Mouse (Mus musculus) midbrain, embryonic 12.5 days (tissue): ENCODE data around the gene Ccnjl. TPM values are rescaled to one million over a fixed set of nuclear protein-coding genes. Genes with fewer than 3 reads are reported as not detected.

Source experiments
- ATAC-seq: fragments of 200-750 bp; cut with Nextera tagmentation; 2 replicates; pipeline ENCODE4 v1.8.0; 2017; ENCODE audit warnings: low read depth, moderate TSS enrichment, moderate library complexity; ENCODE audit not compliant: low FRiP score
- H3K27ac ChIP-seq: fragments of 300-500 bp; sonication (generic); replicated peaks from 2 replicates; pipeline ENCODE4 v1.5.1; 2016; ENCODE audit warnings: mild to moderate bottlenecking
- H3K27me3 ChIP-seq: fragments of 300-500 bp; sonication (generic); 2 replicates; pipeline ENCODE4 v1.6.1; 2016; ENCODE audit warnings: mild to moderate bottlenecking
- H3K36me3 ChIP-seq: fragments of 300-500 bp; sonication (generic); 2 replicates; pipeline ENCODE4 v1.6.1; 2016
- H3K4me1 ChIP-seq: fragments of 300-500 bp; sonication (generic); 2 replicates; pipeline ENCODE4 v1.6.1; 2016
- H3K4me2 ChIP-seq: fragments of 300-500 bp; sonication (generic); replicated peaks from 2 replicates; pipeline ENCODE4 v1.6.1; 2016; ENCODE audit warnings: mild to moderate bottlenecking, moderate library complexity
- H3K4me3 ChIP-seq: fragments of 300-500 bp; sonication (generic); 2 replicates; pipeline ENCODE4 v1.5.1; 2016; ENCODE audit warnings: mild to moderate bottlenecking
- H3K9ac ChIP-seq: fragments of 300-500 bp; sonication (generic); replicated peaks from 2 replicates; pipeline ENCODE4 v1.6.1; 2016; ENCODE audit warnings: mild to moderate bottlenecking, moderate library complexity
- H3K9me3 ChIP-seq: fragments of 300-500 bp; sonication (generic); 2 replicates; pipeline ENCODE4 v1.6.1; 2016; ENCODE audit warnings: mild to moderate bottlenecking
- WGBS: fragments of 180-500 bp; shearing (Covaris S2); methylation state at CpG from one replicate; pipeline ENCODE4 v1.1.7; 2016; 5-methylcytosine and 5-hydroxymethylcytosine counted together
- polyA plus RNA-seq: library from polyadenylated mRNA; unstranded; fragments of >200 nt; fragmentation: Nextera tagmentation; extraction: Ambion mirVana; gene quantifications from 2 replicates; pipeline ENCODE4 v1.2.1, GENCODE M21; 2016

Ccnjl gene
- polyA plus RNA-seq = 32.4 and 32.6 TPM in 2 replicates

GRCm38 (mm10) chr11:43528683-43529499 is at the start of gene Ccnjl:
TSS of gene Ccnjl (plus strand) at chr11:43528784.
- Histone ChIP-seq H3K4me3 (peak within 1 kb of the TSS; percentile 81), H3K27ac (peak within 1 kb of the TSS; percentile 88), H3K36me3 (peaks cover 13% of the 10 kb centered on the region), H3K4me2 (peak within 1 kb of the TSS; percentile 74), H3K4me1 (peaks cover 28% of the 10 kb centered on the region), H3K9ac (peak within 1 kb of the TSS; percentile 90), H3K27me3 (0 out of 2 replicates have a peak, but pooled peaks cover 3% of the 10 kb centered on the region), H3K9me3 (no peaks in the 10 kb centered on the region)
- under 1% methylated on average over 79 of the region's 79 CpGs for WGBS
- ATAC-seq = peak; percentile 90

DNA sequence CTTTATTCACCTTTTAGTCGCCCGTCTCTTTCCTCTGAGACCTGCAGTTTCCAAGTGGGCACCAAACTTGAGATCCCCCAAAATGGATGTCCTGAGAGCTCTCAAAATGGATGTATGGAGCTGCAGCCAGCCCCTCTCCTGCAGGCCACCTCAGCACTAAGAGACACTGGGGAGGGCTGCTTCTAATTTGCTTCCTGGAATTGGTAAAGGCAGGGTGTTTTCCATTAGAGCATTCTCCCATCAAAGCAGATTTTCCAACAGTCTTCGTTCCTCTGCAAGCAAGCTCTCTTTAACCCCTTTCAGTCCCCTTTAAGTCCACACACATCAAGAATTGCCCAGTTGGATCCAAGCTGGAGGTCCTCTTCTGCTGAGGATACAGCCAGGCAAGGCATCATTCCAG is 49.2 kb upstream of the Ccnjl start:
- Histone ChIP-seq H3K4me1 (peaks cover 6% of the 10 kb centered on the region), H3K27me3 (peaks cover 6% of the 10 kb centered on the region; the same call in 1 of the 2 replicates), H3K4me3 (no peak overlapping the region), H3K9ac (no peak overlapping the region), H3K36me3 (no peaks in the 10 kb centered on the region), H3K9me3 (no peaks in the 10 kb centered on the region), H3K4me2 (no peak overlapping the region), H3K27ac (no peak overlapping the region)
- ATAC-seq = no peak
- WGBS = 84% methylated on average over 3 of the region's 3 CpGs

DNA sequence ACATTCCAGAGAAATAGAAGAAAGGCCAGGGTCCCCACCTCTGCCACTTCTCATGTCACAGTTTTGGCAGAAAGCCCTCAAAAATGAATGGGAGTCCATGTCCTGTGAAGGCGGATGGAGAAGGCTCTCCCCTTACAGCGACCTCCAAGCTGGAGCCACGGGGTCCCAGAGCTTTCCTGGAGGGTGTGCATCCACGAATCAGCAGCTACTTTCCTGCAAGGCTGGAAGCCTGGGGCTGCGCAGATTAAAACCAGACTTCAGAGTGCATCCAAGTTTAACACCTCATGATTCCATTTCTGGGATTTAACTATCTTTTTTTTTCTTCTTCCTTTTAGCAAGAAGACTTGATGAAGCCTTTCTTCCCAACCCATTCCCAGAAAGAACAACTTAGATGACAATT is 48.0 kb upstream of the Ccnjl start:
- Histone ChIP-seq H3K9ac (no peak overlapping the region), H3K4me3 (no peak overlapping the region), H3K4me2 (no peak overlapping the region), H3K9me3 (no peaks in the 10 kb centered on the region), H3K27ac (no peak overlapping the region), H3K36me3 (no peaks in the 10 kb centered on the region), H3K27me3 (peaks cover 7% of the 10 kb centered on the region), H3K4me1 (peaks cover 9% of the 10 kb centered on the region; the same call in 1 of the 2 replicates)
- 53% methylated on average over 5 of the region's 5 CpGs for WGBS
- no peak for ATAC-seq

- Histone ChIP-seq H3K27me3 (peaks cover 6% of the 10 kb centered on the region), H3K9me3 (no peaks in the 10 kb centered on the region), H3K4me2 (no peak overlapping the region), H3K4me3 (no peak overlapping the region), H3K27ac (no peak overlapping the region), H3K9ac (no peak overlapping the region), H3K4me1 (peaks cover 9% of the 10 kb centered on the region; the same call in 1 of the 2 replicates), H3K36me3 (no peaks in the 10 kb centered on the region)
- WGBS = 70% methylated on average over 3 of the region's 3 CpGs
- ATAC-seq = no peak
Measured at GRCm38 (mm10) chr11:43481672-43482522, 46.7 kb upstream of the Ccnjl start.

- Histone ChIP-seq H3K4me2 (no peak overlapping the region), H3K36me3 (no peaks in the 10 kb centered on the region), H3K27ac (no peak overlapping the region), H3K27me3 (peaks cover 4% of the 10 kb centered on the region; the same call in 1 of the 2 replicates), H3K9ac (no peak overlapping the region), H3K9me3 (no peaks in the 10 kb centered on the region), H3K4me3 (no peak overlapping the region), H3K4me1 (peaks cover 9% of the 10 kb centered on the region; the same call in 1 of the 2 replicates)
- ATAC-seq = no peak
- 60% methylated on average over 6 of the region's 6 CpGs for WGBS
Measured at GRCm38 (mm10) chr11:43483122-43483792, 45.3 kb upstream of the Ccnjl start.

DNA sequence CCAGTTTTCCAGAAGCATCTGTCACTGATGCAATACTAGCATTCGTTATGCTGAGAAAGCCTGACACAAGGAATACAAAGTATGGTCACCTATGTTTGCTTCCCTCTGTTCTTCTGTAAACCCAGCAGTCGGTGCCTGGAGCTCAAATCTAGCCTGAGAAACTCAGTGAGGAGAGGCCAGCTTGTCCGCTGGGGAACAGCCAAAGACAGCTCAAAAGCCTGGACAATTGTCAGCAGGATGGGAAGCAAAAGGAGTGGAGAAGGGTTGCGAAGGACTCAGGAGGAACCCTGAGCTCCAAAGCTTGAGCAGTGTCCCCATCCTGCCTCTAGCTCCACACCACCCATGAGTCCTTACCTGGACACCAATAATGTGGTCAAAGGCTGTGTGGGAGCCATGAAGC is 44.5 kb upstream of the Ccnjl start:
- H3K9me3 ChIP-seq = no peaks in the 10 kb centered on the region
- peaks cover 4% of the 10 kb centered on the region; the same call in 1 of the 2 replicates for H3K27me3 ChIP-seq
- no peak overlapping the region for H3K27ac ChIP-seq
- H3K4me3 ChIP-seq = no peak overlapping the region
- WGBS = 88% methylated on average over 4 of the region's 4 CpGs
- no peak overlapping the region for H3K4me2 ChIP-seq
- peaks cover 9% of the 10 kb centered on the region; the same call in 1 of the 2 replicates for H3K4me1 ChIP-seq
- no peaks in the 10 kb centered on the region for H3K36me3 ChIP-seq
- 0 out of 2 replicates have a peak, but pooled peaks have one; percentile 16 for ATAC-seq
- no peak overlapping the region for H3K9ac ChIP-seq

DNA sequence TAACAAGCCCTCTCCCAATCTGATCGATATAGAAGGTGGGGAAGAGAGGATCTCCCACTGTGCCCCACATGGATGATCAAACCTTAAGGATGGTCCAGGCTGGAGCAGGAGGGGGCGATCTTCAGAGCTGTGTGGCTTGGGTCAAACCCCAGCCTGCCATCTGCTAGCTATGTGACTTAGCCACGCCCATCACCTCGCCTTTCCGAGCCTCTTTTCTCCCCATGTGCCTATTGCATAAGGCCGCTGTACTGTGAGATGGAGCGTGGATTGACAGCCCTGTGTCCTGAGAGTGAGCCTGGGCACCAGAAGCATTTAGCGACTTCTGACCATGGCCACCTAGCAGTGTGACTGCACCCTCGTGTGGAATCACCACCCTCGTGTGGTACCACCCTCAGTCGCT is 43.9 kb upstream of the Ccnjl start:
- Histone ChIP-seq H3K27ac (no peak overlapping the region), H3K27me3 (peaks cover 4% of the 10 kb centered on the region; the same call in 1 of the 2 replicates)
- 45% methylated on average over 11 of the region's 11 CpGs for WGBS

DNA sequence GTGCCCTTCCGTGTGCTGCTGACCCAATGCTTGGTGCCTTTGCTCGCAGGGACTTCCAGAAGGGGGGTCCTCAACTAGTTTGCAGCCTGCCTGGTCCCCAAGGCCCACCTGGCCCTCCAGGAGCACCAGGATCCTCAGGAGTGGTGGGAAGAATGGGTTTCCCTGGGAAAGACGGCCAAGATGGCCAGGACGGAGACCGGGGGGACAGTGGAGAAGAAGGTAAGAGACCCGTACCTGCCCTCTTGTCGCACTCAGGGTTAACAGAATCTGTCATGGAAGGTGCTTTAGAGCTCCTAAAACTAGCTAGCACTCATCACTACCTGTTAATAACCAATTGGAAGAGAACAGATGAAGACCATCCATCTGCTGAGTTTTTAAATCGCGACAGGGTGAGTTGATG is 42.7 kb upstream of the Ccnjl start:
- ATAC-seq = no peak
- Histone ChIP-seq H3K9ac (no peak overlapping the region), H3K4me3 (no peak overlapping the region), H3K4me2 (no peak overlapping the region), H3K27me3 (peaks cover 4% of the 10 kb centered on the region; the same call in 1 of the 2 replicates), H3K27ac (no peak overlapping the region), H3K36me3 (no peaks in the 10 kb centered on the region), H3K9me3 (no peaks in the 10 kb centered on the region), H3K4me1 (peaks cover 9% of the 10 kb centered on the region; the same call in 1 of the 2 replicates)
- WGBS = 94% methylated on average over 9 of the region's 9 CpGs

More for the DNA sequence above, 43.9 kb upstream of the Ccnjl start:
- H3K9me3 ChIP-seq = no peaks in the 10 kb centered on the region
- H3K36me3 ChIP-seq = no peaks in the 10 kb centered on the region
- peaks cover 9% of the 10 kb centered on the region; the same call in 1 of the 2 replicates for H3K4me1 ChIP-seq
- H3K4me3 ChIP-seq = no peak overlapping the region
- ATAC-seq = peak; percentile 71
- H3K4me2 ChIP-seq = no peak overlapping the region
- H3K9ac ChIP-seq = no peak overlapping the region

GRCm38 (mm10) chr11:43492663-43493062 is 35.9 kb upstream of the Ccnjl start:
- peak; percentile 34; the same call in 1 of the 2 replicates for ATAC-seq
- H3K27ac ChIP-seq = no peak overlapping the region
- H3K4me2 ChIP-seq = no peak overlapping the region
- no peaks in the 10 kb centered on the region for H3K36me3 ChIP-seq
- H3K9ac ChIP-seq = no peak overlapping the region
- 23% methylated on average over 7 of the region's 7 CpGs for WGBS
- H3K4me3 ChIP-seq = no peak overlapping the region
- H3K9me3 ChIP-seq = no peaks in the 10 kb centered on the region
- H3K27me3 ChIP-seq = 0 out of 2 replicates have a peak, but pooled peaks cover 2% of the 10 kb centered on the region
- peaks cover 7% of the 10 kb centered on the region; the same call in 1 of the 2 replicates for H3K4me1 ChIP-seq

DNA sequence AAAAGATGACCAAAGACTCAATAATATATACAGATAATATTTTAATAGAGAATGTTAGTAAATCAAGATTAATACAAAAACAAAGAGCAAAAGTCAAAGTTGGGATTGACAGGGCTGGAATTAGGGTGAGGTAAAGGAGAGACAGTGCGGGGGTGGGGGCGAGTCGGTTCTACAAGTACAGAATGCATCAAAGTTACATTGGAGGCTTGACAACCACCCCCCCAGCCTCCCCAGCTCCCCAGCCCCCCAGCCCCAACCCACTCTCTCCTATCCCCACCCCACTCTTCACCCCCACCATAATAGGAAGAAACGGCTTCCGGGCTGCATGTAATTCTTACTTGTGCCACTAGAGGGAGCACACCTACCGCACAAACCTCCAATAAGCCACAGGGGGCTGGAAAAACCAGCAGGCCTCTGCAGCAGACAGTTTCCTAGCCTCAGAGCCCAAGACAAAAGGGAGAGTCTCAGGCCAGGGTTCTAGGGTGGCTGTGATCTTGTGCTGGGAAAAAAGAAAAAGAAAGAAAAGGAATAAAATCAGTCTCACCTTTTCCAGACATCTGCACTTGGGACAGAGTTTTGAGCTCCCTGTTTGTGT is 34.7 kb upstream of the Ccnjl start:
- no peak overlapping the region for H3K4me2 ChIP-seq
- H3K36me3 ChIP-seq = no peaks in the 10 kb centered on the region
- peaks cover 7% of the 10 kb centered on the region; the same call in 1 of the 2 replicates for H3K4me1 ChIP-seq
- H3K27me3 ChIP-seq = 0 out of 2 replicates have a peak, but pooled peaks cover 2% of the 10 kb centered on the region
- 18% methylated on average over 6 of the region's 6 CpGs for WGBS
- H3K9me3 ChIP-seq = peaks cover 8% of the 10 kb centered on the region; the same call in 1 of the 2 replicates
- no peak overlapping the region for H3K4me3 ChIP-seq
- no peak overlapping the region for H3K27ac ChIP-seq
- peak; percentile 81; the same call in 1 of the 2 replicates for ATAC-seq
- no peak overlapping the region for H3K9ac ChIP-seq

DNA sequence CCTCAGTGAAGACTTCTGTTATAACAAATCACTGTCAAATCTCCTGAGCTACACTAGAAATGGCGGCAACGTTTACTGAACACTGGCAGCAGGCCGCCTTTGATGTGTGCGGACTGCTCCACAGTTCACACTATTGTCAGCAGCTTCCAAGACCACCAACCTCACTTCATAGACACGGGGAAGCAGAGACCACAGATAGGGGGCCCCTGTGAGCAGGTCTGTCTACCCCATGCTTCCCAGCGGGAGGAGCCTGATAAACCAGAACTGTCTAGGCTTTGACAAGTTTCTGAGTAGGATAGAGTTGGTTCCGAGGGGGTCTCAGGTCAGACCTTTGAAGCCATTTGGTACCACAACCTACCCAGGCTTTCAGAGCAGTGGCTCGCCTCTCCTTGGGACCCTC is 33.5 kb upstream of the Ccnjl start:
- WGBS = 40% methylated on average over 8 of the region's 8 CpGs
- Histone ChIP-seq H3K4me1 (peaks cover 7% of the 10 kb centered on the region; the same call in 1 of the 2 replicates), H3K27ac (no peak overlapping the region), H3K36me3 (no peaks in the 10 kb centered on the region), H3K27me3 (0 out of 2 replicates have a peak, but pooled peaks cover 2% of the 10 kb centered on the region), H3K4me2 (no peak overlapping the region), H3K9ac (no peak overlapping the region), H3K9me3 (peaks cover 8% of the 10 kb centered on the region; the same call in 1 of the 2 replicates), H3K4me3 (no peak overlapping the region)
- 0 out of 2 replicates have a peak, but pooled peaks have one; percentile 17 for ATAC-seq
